Mouse (Mus musculus) hindbrain, embryonic 16.5 days (tissue): ENCODE measurements around the gene Lap3. TPM values are rescaled to one million over a fixed set of nuclear protein-coding genes. Genes with fewer than 3 reads are reported as not detected.

Experiments
- ATAC-seq: fragments of 200-750 bp; cut with Nextera tagmentation; 2 replicates; pipeline ENCODE4 v1.8.0; 2017; ENCODE audit warnings: moderate TSS enrichment, moderate library complexity
- H3K27ac ChIP-seq: fragments of 300-500 bp; sonication (generic); 2 replicates; pipeline ENCODE4 v1.5.1; 2014; ENCODE audit warnings: low read depth, mild to moderate bottlenecking, control low read depth, low read length, moderate library complexity
- H3K27me3 ChIP-seq: fragments of 300-500 bp; sonication (generic); replicated peaks from 2 replicates; pipeline ENCODE4 v1.6.1; 2014; ENCODE audit warnings: low read length; ENCODE audit not compliant: control insufficient read depth, insufficient read depth
- H3K36me3 ChIP-seq: fragments of 300-500 bp; sonication (generic); 2 replicates; pipeline ENCODE4 v1.6.1; 2014; ENCODE audit warnings: mild to moderate bottlenecking, low read length, moderate library complexity, mixed read lengths; ENCODE audit not compliant: control insufficient read depth, insufficient read depth
- H3K4me1 ChIP-seq: fragments of 300-500 bp; sonication (generic); 2 replicates; pipeline ENCODE4 v1.6.1; 2014; ENCODE audit warnings: low read depth, low read length; ENCODE audit not compliant: control insufficient read depth, insufficient read depth
- H3K4me2 ChIP-seq: fragments of 300-500 bp; sonication (generic); 2 replicates; pipeline ENCODE4 v1.6.1; 2014; ENCODE audit warnings: mild to moderate bottlenecking, low read length, control low read depth, moderate library complexity
- H3K4me3 ChIP-seq: fragments of 300-500 bp; sonication (generic); 2 replicates; pipeline ENCODE4 v1.5.1; 2014; ENCODE audit warnings: mild to moderate bottlenecking, low read length, control low read depth, moderate library complexity
- H3K9ac ChIP-seq: fragments of 300-500 bp; sonication (generic); 2 replicates; pipeline ENCODE4 v1.6.1; 2014; ENCODE audit warnings: low read depth, mild to moderate bottlenecking, control low read depth, low read length, moderate library complexity
- H3K9me3 ChIP-seq: fragments of 300-500 bp; sonication (generic); 2 replicates; pipeline ENCODE4 v1.6.1; 2014; ENCODE audit warnings: mild to moderate bottlenecking, low read length, moderate library complexity; ENCODE audit not compliant: control insufficient read depth
- WGBS: fragments of 180-500 bp; shearing (Covaris S2); extraction: QIAGEN DNeasy Blood & Tissue Kit; methylation state at CpG from one replicate; pipeline ENCODE4 v1.1.7; 2014; 5-methylcytosine and 5-hydroxymethylcytosine counted together
- polyA plus RNA-seq: library from polyadenylated mRNA; unstranded; fragments of >200 nt; fragmentation: Nextera tagmentation; extraction: Ambion mirVana; gene quantifications from 2 replicates; pipeline ENCODE4 v1.2.1, GENCODE M21; 2015

Gene Lap3
- polyA plus RNA-seq, 1 experiment from 2014 or later: 34.2 TPM

- no peaks in the 10 kb centered on the region for H3K36me3 ChIP-seq
- no peaks in the 10 kb centered on the region for H3K27me3 ChIP-seq
- no peak overlapping the region for H3K4me3 ChIP-seq
- H3K4me2 ChIP-seq: no peak overlapping the region
- 72% methylated on average over 1 of the region's 1 CpGs for WGBS
- no peak overlapping the region for H3K9ac ChIP-seq
- no peak overlapping the region for H3K27ac ChIP-seq
- ATAC-seq: no peak
- peaks cover 6% of the 10 kb centered on the region; the same call in 1 of the 2 replicates for H3K4me1 ChIP-seq
- no peaks in the 10 kb centered on the region for H3K9me3 ChIP-seq
Observed at GRCm38 (mm10) chr5:45473521-45473920, 19.7 kb upstream of the Lap3 start.

- Histone ChIP-seq H3K4me3 (no peak overlapping the region), H3K9ac (no peak overlapping the region), H3K27ac (no peak overlapping the region), H3K36me3 (no peaks in the 10 kb centered on the region), H3K4me2 (no peak overlapping the region), H3K4me1 (peaks cover 6% of the 10 kb centered on the region; the same call in 1 of the 2 replicates), H3K27me3 (no peaks in the 10 kb centered on the region; the same call in 1 of the 2 replicates), H3K9me3 (no peaks in the 10 kb centered on the region)
- peak; percentile 73 for ATAC-seq
- WGBS: 32% methylated on average over 6 of the region's 6 CpGs
Observed at GRCm38 (mm10) chr5:45474215-45474614, 19.0 kb upstream of the Lap3 start.

GRCm38 (mm10) chr5:45474758-45475157 lies 18.4 kb upstream of the Lap3 start:
- no peak for ATAC-seq
- H3K27ac ChIP-seq: no peak overlapping the region
- H3K4me3 ChIP-seq: no peak overlapping the region
- no peaks in the 10 kb centered on the region for H3K36me3 ChIP-seq
- no peaks in the 10 kb centered on the region for H3K9me3 ChIP-seq
- no peaks in the 10 kb centered on the region; the same call in 1 of the 2 replicates for H3K27me3 ChIP-seq
- WGBS: 79% methylated on average over 3 of the region's 4 CpGs
- no peak overlapping the region for H3K9ac ChIP-seq
- H3K4me2 ChIP-seq: no peak overlapping the region
- peaks cover 6% of the 10 kb centered on the region; the same call in 1 of the 2 replicates for H3K4me1 ChIP-seq

GRCm38 (mm10) chr5:45475771-45476170 lies 17.4 kb upstream of the Lap3 start:
- no peaks in the 10 kb centered on the region; the same call in 1 of the 2 replicates for H3K27me3 ChIP-seq
- WGBS: 83% methylated on average over 5 of the region's 5 CpGs
- ATAC-seq: no peak

DNA sequence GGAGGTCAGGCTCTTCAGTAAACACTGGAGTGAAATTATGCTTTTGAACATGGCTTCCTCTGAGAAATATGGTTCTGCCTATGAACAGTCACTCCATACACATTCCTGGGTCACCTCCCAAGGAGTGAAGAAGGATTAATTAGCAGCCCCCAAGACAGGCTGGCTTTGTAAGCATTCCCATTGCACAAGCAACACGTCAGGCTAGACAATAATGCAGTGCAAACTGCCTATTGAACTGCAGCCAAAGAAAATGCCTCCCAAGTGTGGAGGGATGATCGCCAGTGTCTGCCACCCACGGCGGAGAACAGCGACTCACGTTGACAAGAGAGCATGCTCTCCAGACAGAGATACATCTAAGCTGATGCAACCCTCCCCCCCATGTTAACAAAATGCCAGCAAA lies 16.9 kb upstream of the Lap3 start:
- 0 out of 2 replicates have a peak, but pooled peaks have one; percentile 14 for ATAC-seq
- H3K9ac ChIP-seq: no peak overlapping the region
- no peak overlapping the region for H3K27ac ChIP-seq
- H3K4me1 ChIP-seq: peaks cover 6% of the 10 kb centered on the region; the same call in 1 of the 2 replicates
- no peak overlapping the region for H3K4me3 ChIP-seq
- peak overlapping the region; percentile 23 for H3K4me2 ChIP-seq
- H3K36me3 ChIP-seq: no peaks in the 10 kb centered on the region
- no peaks in the 10 kb centered on the region; the same call in 1 of the 2 replicates for H3K27me3 ChIP-seq
- no peaks in the 10 kb centered on the region for H3K9me3 ChIP-seq
- 23% methylated on average over 6 of the region's 6 CpGs for WGBS

More at GRCm38 (mm10) chr5:45475771-45476170, 17.4 kb upstream of the Lap3 start:
- no peak overlapping the region for H3K4me3 ChIP-seq
- no peak overlapping the region for H3K4me2 ChIP-seq
- H3K36me3 ChIP-seq: no peaks in the 10 kb centered on the region
- peaks cover 6% of the 10 kb centered on the region; the same call in 1 of the 2 replicates for H3K4me1 ChIP-seq
- H3K27ac ChIP-seq: no peak overlapping the region
- H3K9ac ChIP-seq: no peak overlapping the region
- H3K9me3 ChIP-seq: no peaks in the 10 kb centered on the region

- Histone ChIP-seq H3K36me3 (no peaks in the 10 kb centered on the region), H3K4me1 (peaks cover 6% of the 10 kb centered on the region; the same call in 1 of the 2 replicates), H3K9ac (no peak overlapping the region), H3K4me2 (no peak overlapping the region), H3K4me3 (no peak overlapping the region), H3K27me3 (no peaks in the 10 kb centered on the region; the same call in 1 of the 2 replicates), H3K9me3 (no peaks in the 10 kb centered on the region), H3K27ac (no peak overlapping the region)
- no peak for ATAC-seq
- WGBS: 83% methylated on average over 7 of the region's 7 CpGs
Observed at GRCm38 (mm10) chr5:45477601-45478000, 15.6 kb upstream of the Lap3 start.

GRCm38 (mm10) chr5:45480066-45480465 lies 13.1 kb upstream of the Lap3 start:
- no peak overlapping the region for H3K9ac ChIP-seq
- WGBS: 91% methylated on average over 1 of the region's 1 CpGs

GRCm38 (mm10) chr5:45481125-45481524 lies 12.0 kb upstream of the Lap3 start:
- Histone ChIP-seq H3K27ac (no peak overlapping the region), H3K36me3 (no peaks in the 10 kb centered on the region), H3K9ac (no peak overlapping the region), H3K27me3 (no peaks in the 10 kb centered on the region; the same call in 1 of the 2 replicates), H3K4me1 (peaks cover 4% of the 10 kb centered on the region; the same call in 1 of the 2 replicates), H3K4me2 (no peak overlapping the region), H3K9me3 (no peaks in the 10 kb centered on the region), H3K4me3 (no peak overlapping the region)
- ATAC-seq: no peak
- 86% methylated on average over 2 of the region's 2 CpGs for WGBS

More at GRCm38 (mm10) chr5:45480066-45480465, 13.1 kb upstream of the Lap3 start:
- H3K4me2 ChIP-seq: no peak overlapping the region
- no peak overlapping the region for H3K4me3 ChIP-seq
- H3K27ac ChIP-seq: no peak overlapping the region
- H3K27me3 ChIP-seq: no peaks in the 10 kb centered on the region; the same call in 1 of the 2 replicates
- no peaks in the 10 kb centered on the region for H3K9me3 ChIP-seq
- peaks cover 6% of the 10 kb centered on the region; the same call in 1 of the 2 replicates for H3K4me1 ChIP-seq
- no peaks in the 10 kb centered on the region for H3K36me3 ChIP-seq
- ATAC-seq: no peak

GRCm38 (mm10) chr5:45482607-45483006 lies 10.6 kb upstream of the Lap3 start:
- no peaks in the 10 kb centered on the region for H3K4me1 ChIP-seq
- no peaks in the 10 kb centered on the region for H3K36me3 ChIP-seq
- no peak overlapping the region for H3K4me3 ChIP-seq
- no peak for ATAC-seq
- H3K27me3 ChIP-seq: peaks cover 2% of the 10 kb centered on the region; the same call in 1 of the 2 replicates
- no peak overlapping the region for H3K4me2 ChIP-seq
- WGBS: 79% methylated on average over 3 of the region's 3 CpGs
- H3K9me3 ChIP-seq: no peaks in the 10 kb centered on the region
- H3K9ac ChIP-seq: no peak overlapping the region
- H3K27ac ChIP-seq: no peak overlapping the region
